Mouse (Mus musculus): ENCODE results near the gene Cltc.

DNA sequence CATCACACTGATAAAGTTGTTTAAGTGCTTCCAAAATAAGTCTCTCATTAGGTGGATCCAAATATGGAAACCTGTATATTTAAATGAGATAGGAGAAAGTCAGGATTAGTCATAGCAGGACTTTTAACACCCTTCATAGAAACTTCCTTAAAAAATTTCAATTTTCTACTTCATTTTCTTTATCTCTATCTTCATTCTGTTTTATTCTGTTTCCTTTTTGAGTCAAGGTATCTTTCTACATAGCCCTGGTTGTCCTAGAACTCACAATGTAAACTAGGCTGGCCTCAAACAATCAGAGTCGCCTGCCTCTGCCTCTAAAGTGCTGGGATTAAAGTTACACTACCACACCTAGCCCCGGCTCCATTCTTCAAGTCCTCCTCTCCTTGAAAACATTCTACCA lies 28.4 kb upstream of the Cltc start:
- no peak for TF ChIP-seq CTCF (IDR thresholded peaks at IDR 0.05; ENCODE audit: low read depth, low read length)
- no peak for TF ChIP-seq GATA1 (IDR thresholded peaks at IDR 0.05; ENCODE audit: borderline replicate concordance, low read length)
